Mouse (Mus musculus) lung, embryonic 16.5 days (tissue): ENCODE measurements around the gene Fam185a. TPM values are rescaled to one million over a fixed set of nuclear protein-coding genes. Genes with fewer than 3 reads are reported as not detected.

Source experiments
- ATAC-seq: fragments of 200-750 bp; cut with Nextera tagmentation; 2 replicates; pipeline ENCODE4 v1.8.0; 2017; ENCODE audit warnings: low read depth, mild to moderate bottlenecking, moderate library complexity
- H3K27ac ChIP-seq: fragments of 300-500 bp; sonication (generic); 2 replicates; pipeline ENCODE4 v1.5.1; 2014; ENCODE audit warnings: mild to moderate bottlenecking, control low read depth, low read length
- H3K27me3 ChIP-seq: fragments of 300-500 bp; sonication (generic); 2 replicates; pipeline ENCODE4 v1.6.1; 2014; ENCODE audit warnings: low read depth, low read length, mixed read lengths; ENCODE audit not compliant: control insufficient read depth, insufficient read depth
- H3K36me3 ChIP-seq: fragments of 300-500 bp; sonication (generic); 2 replicates; pipeline ENCODE4 v1.6.1; 2014; ENCODE audit warnings: low read length; ENCODE audit not compliant: control insufficient read depth, insufficient read depth
- H3K4me1 ChIP-seq: fragments of 300-500 bp; sonication (generic); replicated peaks from 2 replicates; pipeline ENCODE4 v1.6.1; 2014; ENCODE audit warnings: low read length, mixed read lengths; ENCODE audit not compliant: control insufficient read depth, insufficient read depth
- H3K4me2 ChIP-seq: fragments of 300-500 bp; sonication (generic); 2 replicates; pipeline ENCODE4 v1.6.1; 2014; ENCODE audit warnings: low read depth, low read length, control low read depth
- H3K4me3 ChIP-seq: fragments of 300-500 bp; sonication (generic); 2 replicates; pipeline ENCODE4 v1.5.1; 2014; ENCODE audit warnings: mild to moderate bottlenecking, low read length, control low read depth
- H3K9ac ChIP-seq: fragments of 300-500 bp; sonication (generic); 2 replicates; pipeline ENCODE4 v1.6.1; 2014; ENCODE audit warnings: low read length, control low read depth
- H3K9me3 ChIP-seq: fragments of 300-500 bp; sonication (generic); 2 replicates; pipeline ENCODE4 v1.6.1; 2016; ENCODE audit warnings: low read length; ENCODE audit not compliant: control insufficient read depth
- WGBS: fragments of 180-500 bp; shearing (Covaris S2); extraction: QIAGEN DNeasy Blood & Tissue Kit; methylation state at CpG from one replicate; pipeline ENCODE4 v1.1.7; 2014; 5-methylcytosine and 5-hydroxymethylcytosine counted together
- polyA plus RNA-seq: library from polyadenylated mRNA; unstranded; fragments of >200 nt; fragmentation: Nextera tagmentation; extraction: Ambion mirVana; gene quantifications from 2 replicates; pipeline ENCODE4 v1.2.1, GENCODE M21; 2015

Gene Fam185a
- polyA plus RNA-seq, 1 experiment from 2014 or later = 4.0 TPM

DNA sequence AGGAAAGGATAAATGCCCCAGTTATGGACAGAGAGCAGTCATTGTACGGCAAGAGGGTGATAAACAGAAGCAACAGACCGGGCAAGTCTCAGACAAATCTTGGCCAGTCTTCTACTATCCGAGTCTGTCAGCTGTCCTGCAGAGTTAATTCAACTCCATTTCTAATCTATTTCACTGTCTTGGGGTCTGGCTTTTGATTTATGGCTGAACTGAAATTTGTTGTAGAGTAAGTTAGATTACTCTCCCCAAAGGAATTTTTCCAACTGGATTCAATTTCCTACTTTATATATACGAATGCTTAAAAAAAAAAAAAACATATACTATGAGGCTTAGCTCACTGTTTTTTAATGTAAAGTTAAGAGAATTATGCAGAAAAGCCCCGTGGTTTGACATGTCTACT is 62.0 kb downstream of the Fam185a start:
- Histone ChIP-seq H3K4me2 (no peak overlapping the region), H3K4me1 (peaks cover 6% of the 10 kb centered on the region; the same call in 1 of the 2 replicates), H3K9me3 (no peaks in the 10 kb centered on the region), H3K4me3 (no peak overlapping the region), H3K27me3 (no peaks in the 10 kb centered on the region), H3K27ac (no peak overlapping the region; the same call in 1 of the 2 replicates), H3K9ac (no peak overlapping the region), H3K36me3 (no peaks in the 10 kb centered on the region)
- WGBS = 46% methylated on average over 5 of the region's 5 CpGs
- ATAC-seq = no peak

DNA sequence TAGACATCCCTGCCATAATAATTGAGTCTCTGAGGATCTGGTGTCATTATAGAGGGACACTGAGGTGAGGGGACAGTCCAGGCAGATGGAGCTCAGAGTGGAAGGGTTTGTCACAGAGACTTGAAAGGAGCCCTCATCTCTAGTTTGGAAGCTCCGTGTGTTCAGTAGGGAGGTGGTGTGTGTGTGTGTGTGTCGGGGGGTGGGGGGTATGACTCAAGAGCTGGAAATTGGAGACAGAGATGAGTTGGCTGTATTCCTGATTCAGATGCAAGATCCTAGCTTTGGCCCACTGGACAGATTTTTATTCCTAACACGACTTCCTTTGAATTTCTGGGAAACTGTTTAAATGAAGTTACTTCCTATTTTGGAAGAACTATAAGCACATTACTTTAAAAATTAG is 62.5 kb downstream of the Fam185a start:
- H3K4me1 ChIP-seq = peaks cover 6% of the 10 kb centered on the region; the same call in 1 of the 2 replicates
- H3K9ac ChIP-seq = no peak overlapping the region
- peak overlapping the region; percentile 7 for H3K27ac ChIP-seq
- no peaks in the 10 kb centered on the region for H3K27me3 ChIP-seq
- H3K9me3 ChIP-seq = no peaks in the 10 kb centered on the region
- ATAC-seq = 0 out of 2 replicates have a peak, but pooled peaks have one; percentile 41
- H3K36me3 ChIP-seq = no peaks in the 10 kb centered on the region
- 47% methylated on average over 3 of the region's 3 CpGs for WGBS
- H3K4me2 ChIP-seq = no peak overlapping the region
- H3K4me3 ChIP-seq = no peak overlapping the region

DNA sequence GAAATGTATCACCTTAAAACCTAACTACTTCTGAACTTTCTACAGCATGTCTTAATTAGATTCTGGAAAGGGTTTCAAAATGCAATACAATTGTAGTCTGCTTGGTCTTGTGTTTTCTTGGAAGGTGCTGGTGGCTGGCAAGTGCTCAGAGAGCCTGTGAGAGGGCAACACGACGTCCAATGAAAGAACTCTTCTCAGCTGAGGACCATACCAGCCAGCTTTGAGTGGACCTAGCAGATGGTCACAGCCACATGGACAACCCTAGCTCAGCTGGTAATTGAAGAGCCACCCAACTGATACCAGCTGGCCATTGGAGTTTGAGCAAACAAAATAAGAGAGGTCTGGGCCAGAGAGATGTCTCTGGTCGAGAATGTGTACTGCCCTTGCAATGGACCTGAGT is 63.0 kb downstream of the Fam185a start:
- WGBS = 79% methylated on average over 3 of the region's 3 CpGs
- H3K27ac ChIP-seq = no peak overlapping the region; the same call in 1 of the 2 replicates
- H3K4me2 ChIP-seq = no peak overlapping the region
- H3K9me3 ChIP-seq = no peaks in the 10 kb centered on the region
- no peak overlapping the region for H3K9ac ChIP-seq
- no peaks in the 10 kb centered on the region for H3K36me3 ChIP-seq
- no peak overlapping the region for H3K4me3 ChIP-seq
- peaks cover 6% of the 10 kb centered on the region; the same call in 1 of the 2 replicates for H3K4me1 ChIP-seq
- no peaks in the 10 kb centered on the region for H3K27me3 ChIP-seq
- ATAC-seq = no peak

DNA sequence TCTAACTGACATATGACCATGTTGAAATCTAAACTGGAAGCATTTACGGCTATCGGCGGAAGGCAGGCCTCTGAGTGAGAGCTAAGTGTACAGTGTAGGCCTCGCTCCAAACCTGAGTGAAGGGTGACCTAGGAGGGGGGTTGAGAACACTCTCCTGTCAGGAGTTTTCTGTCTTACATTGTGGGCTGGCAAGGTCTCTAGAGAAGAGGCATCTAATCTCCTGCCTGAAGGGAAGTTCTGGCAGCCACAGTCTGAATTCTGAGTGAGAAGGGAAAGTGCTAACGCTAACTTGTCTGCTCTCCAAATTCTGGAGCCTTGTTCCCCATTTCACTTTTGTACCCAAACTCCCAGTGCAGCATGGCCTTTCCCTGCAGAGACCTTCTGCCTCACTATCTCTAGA is 63.7 kb downstream of the Fam185a start:
- Histone ChIP-seq H3K4me3 (no peak overlapping the region), H3K27me3 (no peaks in the 10 kb centered on the region), H3K27ac (no peak overlapping the region), H3K4me1 (peaks cover 2% of the 10 kb centered on the region; the same call in 1 of the 2 replicates), H3K36me3 (no peaks in the 10 kb centered on the region), H3K4me2 (no peak overlapping the region), H3K9me3 (no peaks in the 10 kb centered on the region), H3K9ac (no peak overlapping the region)
- no peak for ATAC-seq
- WGBS = 77% methylated on average over 5 of the region's 5 CpGs

DNA sequence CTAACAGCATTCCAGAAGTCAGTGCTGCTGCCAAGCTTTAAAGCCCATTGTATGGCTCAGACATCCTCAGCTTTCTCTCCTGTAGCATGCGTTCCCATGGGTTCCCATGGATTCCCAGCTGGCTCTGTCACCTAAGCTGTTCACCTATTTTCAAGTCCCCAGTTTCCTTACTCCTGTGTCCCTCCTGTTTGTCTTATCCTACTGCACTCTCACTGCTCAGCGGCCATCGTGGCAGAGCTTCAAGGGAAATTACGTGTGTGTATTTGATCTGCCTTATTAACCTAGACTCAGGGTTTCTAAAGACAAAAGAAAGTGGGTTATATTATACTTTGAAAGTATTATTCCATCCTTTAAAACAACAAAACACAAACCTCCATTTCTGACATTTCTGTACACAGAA is 64.4 kb downstream of the Fam185a start:
- no peak for ATAC-seq
- Histone ChIP-seq H3K4me3 (no peak overlapping the region), H3K4me2 (no peak overlapping the region), H3K9ac (no peak overlapping the region), H3K27ac (no peak overlapping the region), H3K27me3 (no peaks in the 10 kb centered on the region), H3K36me3 (no peaks in the 10 kb centered on the region), H3K4me1 (peaks cover 2% of the 10 kb centered on the region; the same call in 1 of the 2 replicates), H3K9me3 (no peaks in the 10 kb centered on the region)
- 65% methylated on average over 4 of the region's 4 CpGs for WGBS

DNA sequence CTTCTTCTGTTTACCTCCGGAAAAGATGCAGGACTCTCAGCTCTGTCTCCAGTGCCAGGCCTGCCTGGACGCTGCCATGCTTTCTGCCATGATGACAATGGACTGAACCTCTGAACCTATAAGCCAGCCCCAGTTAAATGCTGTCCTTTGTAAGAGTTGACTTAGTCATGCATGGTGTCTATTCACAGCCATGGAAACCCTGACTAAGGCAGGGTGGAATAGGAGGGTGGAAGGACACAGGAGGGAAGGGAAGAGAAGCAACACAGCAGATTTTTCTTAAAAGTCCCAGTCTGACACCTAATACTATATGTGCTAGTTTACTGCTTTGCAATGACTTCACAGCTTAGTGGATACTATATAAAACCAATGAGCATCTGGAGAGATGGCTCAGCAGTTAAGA is 66.7 kb downstream of the Fam185a start:
- no peaks in the 10 kb centered on the region for H3K9me3 ChIP-seq
- no peaks in the 10 kb centered on the region for H3K36me3 ChIP-seq
- no peak overlapping the region for H3K9ac ChIP-seq
- no peak overlapping the region for H3K4me3 ChIP-seq
- no peak for ATAC-seq
- WGBS = 83% methylated on average over 2 of the region's 2 CpGs
- no peak overlapping the region for H3K4me2 ChIP-seq
- H3K27ac ChIP-seq = no peak overlapping the region
- H3K4me1 ChIP-seq = peaks cover 4% of the 10 kb centered on the region; the same call in 1 of the 2 replicates
- H3K27me3 ChIP-seq = no peaks in the 10 kb centered on the region

DNA sequence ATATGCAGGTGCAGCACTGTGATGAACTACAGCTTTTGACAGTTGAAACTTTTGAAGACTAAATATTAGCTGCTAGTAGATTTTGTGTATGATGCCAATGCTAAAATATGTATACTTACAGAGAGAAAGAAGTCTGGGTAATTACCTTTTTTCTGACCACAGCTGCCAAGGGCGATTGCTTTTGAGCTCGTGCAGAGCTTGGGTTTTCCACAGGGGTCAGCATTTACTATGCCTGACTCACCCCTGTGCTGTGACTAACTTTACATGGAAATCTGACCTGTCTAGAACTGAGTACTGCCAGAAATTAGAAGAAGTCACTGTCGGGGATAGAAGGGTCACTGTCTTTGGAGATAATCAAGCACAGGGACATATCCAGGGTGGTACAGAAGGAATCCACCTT is 67.5 kb downstream of the Fam185a start:
- Histone ChIP-seq H3K27me3 (no peaks in the 10 kb centered on the region), H3K9me3 (no peaks in the 10 kb centered on the region), H3K27ac (no peak overlapping the region), H3K4me3 (no peak overlapping the region), H3K4me2 (no peak overlapping the region), H3K36me3 (no peaks in the 10 kb centered on the region), H3K4me1 (peaks cover 5% of the 10 kb centered on the region; the same call in 1 of the 2 replicates), H3K9ac (no peak overlapping the region)
- no peak for ATAC-seq
- WGBS = 62% methylated on average over 3 of the region's 3 CpGs

DNA sequence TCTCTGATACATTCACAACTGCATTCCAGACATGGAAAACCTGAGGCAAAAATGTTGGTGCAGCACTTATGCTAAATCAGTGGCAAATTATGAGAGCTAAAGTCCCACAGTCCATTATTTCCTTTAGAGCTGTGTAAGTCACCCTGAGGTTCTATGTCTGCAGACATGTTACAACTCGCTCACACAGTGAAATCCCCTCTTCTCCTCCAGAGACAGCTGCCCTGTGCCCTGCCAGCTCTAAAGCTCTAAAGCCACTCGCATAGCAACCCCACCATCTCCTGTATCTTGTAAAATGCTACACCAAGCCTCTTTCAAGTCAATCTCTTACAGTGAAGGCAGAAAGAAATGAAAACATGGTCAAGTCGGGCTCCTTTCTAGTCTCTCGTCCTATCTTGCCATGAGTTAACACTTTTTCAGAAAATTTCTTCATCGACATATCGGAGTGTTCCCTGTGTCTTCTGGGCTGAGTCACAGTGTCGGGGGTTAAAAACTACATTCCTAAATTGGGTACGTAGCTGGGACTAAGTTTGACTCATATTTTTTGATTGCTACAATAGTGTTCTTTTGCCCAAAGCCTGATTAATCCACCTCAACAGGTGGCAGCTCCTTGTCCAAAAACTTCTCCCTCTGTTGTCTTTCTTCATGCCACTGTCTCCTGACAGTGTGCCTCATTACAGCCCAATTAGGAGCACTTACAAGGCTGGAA is 68.7 kb downstream of the Fam185a start:
- H3K27ac ChIP-seq = no peak overlapping the region
- no peak overlapping the region for H3K4me3 ChIP-seq
- no peak overlapping the region for H3K9ac ChIP-seq
- WGBS = 80% methylated on average over 8 of the region's 8 CpGs
- no peaks in the 10 kb centered on the region for H3K9me3 ChIP-seq
- ATAC-seq = no peak
- H3K36me3 ChIP-seq = no peaks in the 10 kb centered on the region
- H3K27me3 ChIP-seq = no peaks in the 10 kb centered on the region
- H3K4me1 ChIP-seq = peaks cover 5% of the 10 kb centered on the region; the same call in 1 of the 2 replicates
- H3K4me2 ChIP-seq = no peak overlapping the region

DNA sequence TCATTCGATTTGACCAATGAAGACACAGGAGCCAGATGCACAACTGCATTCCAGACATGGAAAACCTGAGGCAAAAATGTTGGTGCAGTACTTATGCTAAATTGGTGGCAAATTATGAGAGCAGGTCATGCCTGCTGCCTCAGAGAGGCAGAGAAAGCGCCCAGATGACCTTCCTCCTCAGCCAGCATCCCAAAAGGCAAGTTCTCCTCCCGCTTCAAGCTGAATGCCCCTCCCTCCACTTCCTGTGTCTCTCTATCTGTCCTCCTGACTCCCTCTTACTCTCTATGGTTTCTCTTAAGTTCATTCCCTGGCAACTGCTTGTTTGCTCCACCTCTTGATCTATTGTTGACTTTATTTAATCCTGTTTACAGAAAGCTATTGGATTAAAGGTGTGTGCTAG is 70.0 kb downstream of the Fam185a start:
- Histone ChIP-seq H3K9ac (no peak overlapping the region), H3K4me1 (peaks cover 3% of the 10 kb centered on the region; the same call in 1 of the 2 replicates), H3K36me3 (no peaks in the 10 kb centered on the region), H3K27ac (no peak overlapping the region), H3K4me3 (no peak overlapping the region), H3K9me3 (no peaks in the 10 kb centered on the region), H3K4me2 (no peak overlapping the region), H3K27me3 (no peaks in the 10 kb centered on the region)
- WGBS = 42% methylated on average over 3 of the region's 3 CpGs
- ATAC-seq = no peak
